Mouse (Mus musculus) intestine, postnatal 0 days (tissue): ENCODE results near the gene Gja5. TPM values are rescaled to one million over a fixed set of nuclear protein-coding genes. Genes with fewer than 3 reads are reported as not detected.

Source experiments
- ATAC-seq: fragments of 200-750 bp; cut with Nextera tagmentation; 2 replicates; pipeline ENCODE4 v1.8.0; 2017; ENCODE audit warnings: mild to moderate bottlenecking, moderate TSS enrichment, moderate library complexity
- H3K27ac ChIP-seq: fragments of 300-500 bp; sonication (generic); 2 replicates; pipeline ENCODE4 v1.5.1; 2014; ENCODE audit warnings: mild to moderate bottlenecking, low read depth, low read length, moderate library complexity
- H3K27me3 ChIP-seq: fragments of 300-500 bp; sonication (generic); replicated peaks from 2 replicates; pipeline ENCODE4 v1.6.1; 2014; ENCODE audit warnings: low read length, mixed read lengths; ENCODE audit not compliant: control insufficient read depth, insufficient read depth
- H3K36me3 ChIP-seq: fragments of 300-500 bp; sonication (generic); 2 replicates; pipeline ENCODE4 v1.6.1; 2014; ENCODE audit warnings: mild to moderate bottlenecking, moderate library complexity; ENCODE audit not compliant: control insufficient read depth, insufficient read depth
- H3K4me1 ChIP-seq: fragments of 300-500 bp; sonication (generic); replicated peaks from 2 replicates; pipeline ENCODE4 v1.6.1; 2014; ENCODE audit warnings: antibody characterized with exemption, low read length, mixed read lengths; ENCODE audit not compliant: control insufficient read depth, insufficient read depth
- H3K4me2 ChIP-seq: fragments of 300-500 bp; sonication (generic); replicated peaks from 2 replicates; pipeline ENCODE4 v1.6.1; 2014; ENCODE audit warnings: low read depth, mild to moderate bottlenecking, moderate library complexity
- H3K4me3 ChIP-seq: fragments of 300-500 bp; sonication (generic); 2 replicates; pipeline ENCODE4 v1.5.1; 2014; ENCODE audit warnings: low read depth, low read length
- H3K9ac ChIP-seq: fragments of 300-500 bp; sonication (generic); 2 replicates; pipeline ENCODE4 v1.6.1; 2014; ENCODE audit warnings: mild to moderate bottlenecking, low read depth, low read length
- H3K9me3 ChIP-seq: fragments of 300-500 bp; sonication (generic); 2 replicates; pipeline ENCODE4 v1.6.1; 2016; ENCODE audit warnings: mixed run types; ENCODE audit not compliant: control insufficient read depth
- CTCF ChIP-seq: sonication (generic); IDR thresholded peaks from 2 replicates; pipeline ENCODE4 v1.5.1; 2016; ENCODE audit warnings: low read depth, mild to moderate bottlenecking, control low read depth, antibody characterized with exemption, moderate library complexity
- WGBS: fragments of 180-500 bp; shearing (Covaris S2); extraction: QIAGEN DNeasy Blood & Tissue Kit; methylation state at CpG from one replicate; pipeline ENCODE4 v1.1.7; 2014; 5-methylcytosine and 5-hydroxymethylcytosine counted together
- polyA plus RNA-seq: library from polyadenylated mRNA; unstranded; fragments of >200 nt; fragmentation: Nextera tagmentation; extraction: Ambion mirVana; gene quantifications from 2 replicates; pipeline ENCODE4 v1.2.1, GENCODE M21; 2015

The Gja5 gene
- polyA plus RNA-seq, 1 experiment from 2014 or later: 5.3 TPM

GRCm38 (mm10) chr3:97003111-97003510, 98.6 kb downstream of the Gja5 start:
- Histone ChIP-seq H3K9ac (no peak overlapping the region), H3K27me3 (no peaks in the 10 kb centered on the region), H3K4me2 (no peak overlapping the region), H3K4me3 (no peak overlapping the region), H3K9me3 (no peaks in the 10 kb centered on the region), H3K4me1 (no peaks in the 10 kb centered on the region), H3K36me3 (no peaks in the 10 kb centered on the region), H3K27ac (no peak overlapping the region)
- ATAC-seq: no peak
- no peak for TF ChIP-seq CTCF
- 91% methylated on average over 10 of the region's 10 CpGs for WGBS

DNA sequence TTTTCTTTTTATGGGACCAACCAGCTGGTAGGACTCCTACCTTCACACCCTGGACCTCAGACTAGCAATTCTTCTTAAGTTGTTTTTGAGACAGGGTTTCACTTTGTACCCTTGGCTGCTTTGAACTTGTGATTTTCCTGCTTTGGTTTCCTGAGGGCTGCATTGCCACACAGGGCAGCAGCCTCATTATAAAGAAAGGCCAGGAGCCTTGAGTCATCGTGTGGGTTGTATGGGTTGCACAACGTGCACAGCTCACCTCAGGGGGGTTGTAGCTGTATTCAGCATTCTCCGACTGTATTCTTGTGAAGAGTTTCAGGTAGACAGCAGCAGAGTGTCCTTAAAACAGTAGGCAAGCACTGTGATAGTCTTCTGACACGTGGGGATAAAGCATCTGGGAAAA, 100.0 kb downstream of the Gja5 start:
- Histone ChIP-seq H3K4me3 (no peak overlapping the region), H3K4me2 (no peak overlapping the region), H3K4me1 (no peaks in the 10 kb centered on the region), H3K9me3 (no peaks in the 10 kb centered on the region), H3K9ac (no peak overlapping the region), H3K36me3 (no peaks in the 10 kb centered on the region), H3K27ac (no peak overlapping the region), H3K27me3 (no peaks in the 10 kb centered on the region)
- no peak for TF ChIP-seq CTCF
- ATAC-seq: no peak
- 76% methylated on average over 4 of the region's 4 CpGs for WGBS

- no peaks in the 10 kb centered on the region for H3K27me3 ChIP-seq
- 70% methylated on average over 3 of the region's 3 CpGs for WGBS
- TF ChIP-seq CTCF: no peak
Observed at GRCm38 (mm10) chr3:97007010-97007448, 102.5 kb downstream of the Gja5 start.

GRCm38 (mm10) chr3:97025226-97025625, 120.7 kb downstream of the Gja5 start:
- Histone ChIP-seq H3K36me3 (no peaks in the 10 kb centered on the region), H3K9me3 (no peaks in the 10 kb centered on the region), H3K4me3 (no peak overlapping the region), H3K9ac (no peak overlapping the region), H3K27ac (no peak overlapping the region), H3K27me3 (no peaks in the 10 kb centered on the region), H3K4me2 (no peak overlapping the region), H3K4me1 (no peaks in the 10 kb centered on the region)
- WGBS: 47% methylated on average over 5 of the region's 5 CpGs
- ATAC-seq: no peak
- TF ChIP-seq CTCF: no peak

More at GRCm38 (mm10) chr3:97007010-97007448, 102.5 kb downstream of the Gja5 start:
- no peak overlapping the region for H3K4me3 ChIP-seq
- no peaks in the 10 kb centered on the region for H3K36me3 ChIP-seq
- H3K4me2 ChIP-seq: no peak overlapping the region
- no peaks in the 10 kb centered on the region for H3K4me1 ChIP-seq
- no peak for ATAC-seq
- no peak overlapping the region for H3K27ac ChIP-seq
- H3K9ac ChIP-seq: no peak overlapping the region
- no peaks in the 10 kb centered on the region for H3K9me3 ChIP-seq

DNA sequence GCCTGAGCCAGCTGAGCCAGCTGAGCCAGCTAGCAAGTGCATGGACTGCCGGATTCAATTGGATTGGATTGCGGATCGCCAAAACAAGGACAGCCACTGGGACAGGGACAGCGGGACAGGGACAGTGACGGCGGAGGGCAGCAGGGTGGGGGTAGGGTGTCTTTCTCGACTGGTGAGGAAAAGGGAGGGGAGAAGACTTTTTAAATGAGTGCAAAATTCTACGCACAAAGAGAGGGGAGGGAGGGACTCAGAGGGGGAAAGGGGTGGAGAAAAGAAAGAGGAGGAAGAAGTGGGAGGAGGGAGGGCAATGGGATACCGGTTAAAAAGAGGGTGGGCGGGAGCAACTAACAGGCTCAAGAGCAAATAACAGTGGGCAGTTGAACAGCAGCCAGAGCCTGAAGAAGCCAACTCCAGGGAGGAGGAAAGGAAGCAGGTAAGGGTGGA, 127.6 kb downstream of the Gja5 start:
- Histone ChIP-seq H3K36me3 (no peaks in the 10 kb centered on the region), H3K27me3 (0 out of 2 replicates have a peak, but pooled peaks cover 5% of the 10 kb centered on the region), H3K4me1 (no peaks in the 10 kb centered on the region), H3K4me3 (peak overlapping the region; percentile 21; the same call in 1 of the 2 replicates), H3K27ac (no peak overlapping the region), H3K9me3 (no peaks in the 10 kb centered on the region), H3K9ac (no peak overlapping the region), H3K4me2 (peak overlapping the region; percentile 48)
- ATAC-seq: no peak
- no peak for TF ChIP-seq CTCF
- 8% methylated on average over 10 of the region's 10 CpGs for WGBS

- H3K4me1 ChIP-seq: no peaks in the 10 kb centered on the region
- no peaks in the 10 kb centered on the region for H3K36me3 ChIP-seq
- H3K4me3 ChIP-seq: no peak overlapping the region
- ATAC-seq: no peak
- no peaks in the 10 kb centered on the region for H3K9me3 ChIP-seq
- H3K9ac ChIP-seq: no peak overlapping the region
- H3K4me2 ChIP-seq: no peak overlapping the region
- H3K27ac ChIP-seq: no peak overlapping the region
- no peak for TF ChIP-seq CTCF
- 85% methylated on average over 3 of the region's 3 CpGs for WGBS
- 0 out of 2 replicates have a peak, but pooled peaks cover 5% of the 10 kb centered on the region for H3K27me3 ChIP-seq
Observed at GRCm38 (mm10) chr3:97035558-97035957, 131.1 kb downstream of the Gja5 start.

GRCm38 (mm10) chr3:97037119-97037518, 132.6 kb downstream of the Gja5 start:
- Histone ChIP-seq H3K4me2 (no peak overlapping the region), H3K36me3 (no peaks in the 10 kb centered on the region), H3K27ac (no peak overlapping the region), H3K4me1 (no peaks in the 10 kb centered on the region), H3K9me3 (no peaks in the 10 kb centered on the region), H3K9ac (no peak overlapping the region), H3K27me3 (no peaks in the 10 kb centered on the region), H3K4me3 (no peak overlapping the region)
- no peak for TF ChIP-seq CTCF
- 65% methylated on average over 6 of the region's 6 CpGs for WGBS
- no peak for ATAC-seq
